Mouse (Mus musculus) C2C12 (cell line): ENCODE data around the gene Cyp46a1. TPM values are rescaled to one million over a fixed set of nuclear protein-coding genes. Genes with fewer than 3 reads are reported as not detected.

ENCODE experiments used
- H3K27me3 ChIP-seq: one replicate; pipeline ENCODE4 v1.6.1; 2011; ENCODE audit not compliant: control insufficient read depth, insufficient read depth, insufficient read length
- H3K36me3 ChIP-seq: one replicate; pipeline ENCODE4 v1.6.1; 2011; ENCODE audit not compliant: control insufficient read depth, insufficient read depth
- H3K4me3 ChIP-seq: one replicate; pipeline ENCODE4 v1.5.1; 2011; ENCODE audit warnings: mild to moderate bottlenecking, control low read depth; ENCODE audit not compliant: poor library complexity, insufficient read depth, severe bottlenecking
- H3K79me2 ChIP-seq: one replicate; pipeline ENCODE4 v1.6.1; 2011; ENCODE audit not compliant: control insufficient read depth, insufficient read depth
- H3K79me3 ChIP-seq: one replicate; pipeline ENCODE4 v1.6.1; 2011; ENCODE audit warnings: low read depth, control low read depth
- H3ac ChIP-seq: one replicate; pipeline ENCODE3; 2011; ENCODE audit warnings: low read depth; ENCODE audit not compliant: control insufficient read depth, insufficient read length
- CEBPB ChIP-seq: IDR thresholded peaks from one replicate; pipeline ENCODE4 v1.6.1; 2011; ENCODE audit warnings: low read depth, mild to moderate bottlenecking, control low read depth, moderate library complexity
- CTCF ChIP-seq: IDR thresholded peaks from one replicate; pipeline ENCODE4 v1.5.1; 2011; ENCODE audit not compliant: control insufficient read depth, insufficient read depth, insufficient read length
- FOSL1 ChIP-seq: IDR thresholded peaks from one replicate; pipeline ENCODE4 v1.8.0; 2011; ENCODE audit warnings: mild to moderate bottlenecking, low read length; ENCODE audit not compliant: poor library complexity, insufficient read depth, severe bottlenecking
- MAX ChIP-seq: IDR thresholded peaks from one replicate; pipeline ENCODE4 v1.6.1; 2011; ENCODE audit warnings: mild to moderate bottlenecking, control low read depth
- MYOD1 ChIP-seq: IDR thresholded peaks from one replicate; pipeline ENCODE4 v1.6.1; 2011; ENCODE audit warnings: low read depth; ENCODE audit not compliant: control insufficient read depth, insufficient read length
- MYOG ChIP-seq: IDR thresholded peaks from one replicate; pipeline ENCODE4 v1.6.1; 2011; ENCODE audit not compliant: control insufficient read depth, insufficient read length; ENCODE audit errors: extremely low read depth
- USF1 ChIP-seq: IDR thresholded peaks from one replicate; pipeline ENCODE4 v1.6.1; 2011; ENCODE audit warnings: low read depth, mild to moderate bottlenecking, control low read depth, moderate library complexity
- polyA plus RNA-seq: library from polyadenylated mRNA; unstranded; fragments of >200 nt; fragmentation: generic; extraction: Trizol; gene quantifications from one replicate; pipeline ENCODE4 v1.2.1, GENCODE M21; 2012; ENCODE audit warnings: missing spikeins

Gene Cyp46a1
- polyA plus RNA-seq, 1 experiment, result 0.67 TPM

DNA sequence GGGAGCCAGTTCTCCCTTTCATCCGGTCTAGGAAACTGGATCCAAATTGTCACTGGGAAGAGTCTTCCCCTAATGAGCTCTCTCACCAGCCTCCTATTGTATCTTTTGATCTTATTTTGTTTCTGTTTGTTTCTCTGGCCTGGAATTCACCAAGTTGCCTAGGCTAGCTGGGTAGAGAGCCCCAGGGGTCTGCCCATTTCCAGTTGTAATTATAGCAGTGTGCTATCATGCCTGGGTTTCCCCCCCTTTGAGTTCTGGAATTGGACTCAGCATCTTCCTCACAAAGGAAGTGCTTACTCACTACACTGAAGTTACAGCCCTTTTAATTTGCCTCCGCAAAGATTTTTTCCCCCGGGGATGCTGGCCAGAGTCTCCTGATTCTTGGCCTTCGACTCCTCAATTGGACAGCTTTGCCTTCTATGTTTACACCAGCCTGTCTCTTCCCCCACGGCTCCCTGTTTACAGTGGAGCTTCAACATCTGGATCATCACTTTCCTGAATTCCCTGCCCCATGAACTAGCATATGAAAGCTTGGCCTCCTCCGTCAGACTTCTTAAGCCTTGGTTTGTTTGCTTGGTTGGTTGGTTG is 30.3 kb upstream of the Cyp46a1 start:
- H3ac ChIP-seq, result no peak overlapping the region
- no peaks in the 10 kb centered on the region for H3K27me3 ChIP-seq
- TF ChIP-seq MAX (no peak), FOSL1 (no peak), CEBPB (no peak), MYOG (no peak), CTCF (no peak), USF1 (no peak), MYOD1 (no peak)
- no peaks in the 10 kb centered on the region for H3K36me3 ChIP-seq
- no peaks in the 10 kb centered on the region for H3K79me3 ChIP-seq
- H3K4me3 ChIP-seq, result no peak overlapping the region
- H3K79me2 ChIP-seq, result no peaks in the 10 kb centered on the region

GRCm38 (mm10) chr12:108305172-108305571 is 29.0 kb upstream of the Cyp46a1 start:
- Histone ChIP-seq H3K36me3 (no peaks in the 10 kb centered on the region), H3K27me3 (no peaks in the 10 kb centered on the region), H3K4me3 (no peak overlapping the region), H3ac (no peak overlapping the region), H3K79me3 (no peaks in the 10 kb centered on the region), H3K79me2 (no peaks in the 10 kb centered on the region)
- TF ChIP-seq CTCF (no peak), MAX (peak; percentile 61), MYOG (no peak)

DNA sequence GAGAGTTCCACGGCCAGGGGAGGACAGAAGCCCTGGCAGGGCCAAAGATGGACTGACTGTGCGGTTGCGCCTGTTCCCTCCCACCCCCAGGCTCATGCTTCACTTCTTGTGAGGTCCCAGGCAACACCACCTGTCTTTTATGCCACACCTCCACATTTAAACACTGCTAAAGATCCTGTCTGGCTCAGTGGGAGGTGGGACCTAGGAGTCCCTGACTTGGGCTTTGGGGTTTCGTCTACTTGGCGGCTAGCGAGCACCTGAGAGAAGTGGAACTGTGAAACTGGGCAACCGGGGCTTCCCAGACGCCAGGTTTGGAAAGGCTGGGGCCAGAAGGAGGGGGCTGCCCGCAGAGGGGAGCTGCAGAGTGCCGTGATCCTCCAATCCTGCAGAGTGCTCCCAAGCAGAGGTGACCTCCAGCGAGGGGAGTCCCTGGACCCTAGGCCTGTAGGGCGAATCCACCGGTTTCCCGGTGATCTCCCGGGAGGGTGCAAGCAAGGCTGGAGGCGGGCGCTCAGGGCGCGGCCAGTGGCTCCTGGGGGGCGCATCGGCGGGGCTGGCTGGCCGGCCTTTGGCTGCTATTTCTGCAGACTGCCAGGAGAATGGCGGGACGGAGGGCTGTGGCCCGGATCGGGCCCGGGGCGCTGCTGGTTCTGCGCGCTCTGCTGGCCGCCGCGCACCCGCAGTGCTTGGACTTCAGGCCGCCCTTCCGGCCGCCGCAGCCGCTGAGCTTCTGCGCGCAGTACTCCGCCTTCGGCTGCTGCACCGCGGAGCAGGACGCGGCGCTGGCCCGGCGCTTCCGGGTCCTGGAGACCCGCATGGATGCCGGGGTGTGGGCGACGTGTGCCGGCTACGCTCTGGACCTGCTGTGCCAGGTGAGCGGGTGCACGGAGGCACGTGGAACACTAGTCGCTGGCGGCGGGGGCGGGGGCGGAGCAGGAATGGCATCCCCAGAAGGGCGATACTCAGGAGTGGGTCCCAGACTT is 28.1 kb upstream of the Cyp46a1 start, which contains the start of gene Hhipl1:
Gene Hhipl1, plus strand, starts transcription at position 459 of the 983 bp plus-strand sequence.
- H3ac ChIP-seq, result peak within 1 kb of the TSS; percentile 95
- no peaks in the 10 kb centered on the region for H3K36me3 ChIP-seq
- no peaks in the 10 kb centered on the region for H3K79me2 ChIP-seq
- H3K79me3 ChIP-seq, result no peaks in the 10 kb centered on the region
- H3K27me3 ChIP-seq, result no peaks in the 10 kb centered on the region
- TF ChIP-seq USF1 (no peak), CTCF (no peak), CEBPB (no peak), MYOG (no peak), MAX (no peak), FOSL1 (no peak), MYOD1 (no peak)
- peak within 1 kb of the TSS; percentile 32 for H3K4me3 ChIP-seq

DNA sequence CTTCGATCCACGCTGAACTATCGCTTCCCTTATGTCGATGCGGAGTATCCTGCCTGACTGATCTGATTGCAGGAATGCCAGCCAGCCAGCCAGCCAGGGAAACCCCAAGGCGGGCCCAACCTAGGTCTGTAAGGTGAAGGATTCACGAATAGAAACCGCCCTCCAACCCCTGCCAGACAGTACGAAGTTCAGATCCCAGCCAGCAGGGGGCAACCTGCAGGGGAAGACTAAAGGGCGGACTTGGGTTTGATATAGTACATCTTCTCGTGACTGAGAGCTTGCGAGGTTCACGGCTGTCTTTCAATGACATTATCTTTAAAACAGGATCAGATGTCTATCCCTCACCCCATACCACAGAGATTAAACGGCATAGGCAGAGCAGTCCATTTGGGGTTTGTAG is 26.6 kb upstream of the Cyp46a1 start:
- Histone ChIP-seq H3ac (no peak overlapping the region), H3K79me3 (no peaks in the 10 kb centered on the region), H3K79me2 (no peaks in the 10 kb centered on the region), H3K27me3 (no peaks in the 10 kb centered on the region), H3K4me3 (no peak overlapping the region), H3K36me3 (no peaks in the 10 kb centered on the region)
- TF ChIP-seq CEBPB, result no peak
- peak; percentile 30 for TF ChIP-seq CTCF

DNA sequence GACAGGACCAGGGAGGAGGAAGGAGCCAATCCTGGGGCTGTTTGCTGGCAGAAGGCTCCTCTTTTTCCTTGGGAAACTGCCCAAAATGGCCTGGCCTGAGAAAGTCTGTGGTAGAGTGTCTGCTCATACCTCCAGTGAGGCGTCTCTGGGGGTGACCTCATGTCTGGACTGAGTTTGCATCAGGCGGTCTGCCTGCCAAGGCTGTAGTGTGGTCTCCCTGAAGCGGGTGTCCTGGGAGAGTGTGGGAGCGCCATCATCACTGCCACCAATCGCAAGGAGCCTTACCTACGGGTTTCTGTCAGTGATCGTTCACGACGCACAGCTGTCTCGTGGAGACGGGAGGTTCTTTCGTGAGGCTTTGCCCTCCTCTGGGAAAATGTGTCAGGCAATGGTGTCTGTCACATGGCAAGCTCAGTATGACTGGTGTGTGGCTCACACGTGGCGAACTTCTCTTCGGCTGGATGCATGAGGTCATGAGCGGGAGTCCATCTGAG is 25.8 kb upstream of the Cyp46a1 start:
- Histone ChIP-seq H3K79me3 (no peaks in the 10 kb centered on the region), H3ac (peak overlapping the region; percentile 13), H3K4me3 (no peak overlapping the region), H3K79me2 (no peaks in the 10 kb centered on the region), H3K36me3 (no peaks in the 10 kb centered on the region), H3K27me3 (no peaks in the 10 kb centered on the region)
- no peak for TF ChIP-seq FOSL1
- peak; percentile 73 for TF ChIP-seq USF1
- peak; percentile 30 for TF ChIP-seq CEBPB
- TF ChIP-seq CTCF, result no peak
- TF ChIP-seq MYOG, result no peak
- peak; percentile 61 for TF ChIP-seq MYOD1
- peak; percentile 76 for TF ChIP-seq MAX
